Mouse (Mus musculus): ENCODE results near the gene Tjp1. TPM values are rescaled to one million over a fixed set of nuclear protein-coding genes. Genes with fewer than 3 reads are reported as not detected.

Tjp1 gene
- polyA plus RNA-seq, 1 experiment from 2014 or later: 9.7 TPM

GRCm38 (mm10) chr7:65279277-65279676 is 248.3 kb downstream of the Tjp1 start:
- no peaks in the 10 kb centered on the region for H3K27me3 ChIP-seq (replicated peaks; ENCODE audit: control insufficient read depth, insufficient read depth, low read length)
- H3K4me3 ChIP-seq (ENCODE audit: low read depth, low read length): no peak overlapping the region
- no peak overlapping the region for H3K27ac ChIP-seq (ENCODE audit: low read depth, low read length)
- H3K36me3 ChIP-seq (ENCODE audit: control insufficient read depth, insufficient read depth): no peaks in the 10 kb centered on the region
- no peak overlapping the region for H3K9ac ChIP-seq (ENCODE audit: low read depth, low read length)
- 65% methylated on average over 13 of the region's 13 CpGs for WGBS
- TF ChIP-seq CTCF (IDR thresholded peaks at IDR 0.05; ENCODE audit: low read depth): no peak
- H3K9me3 ChIP-seq (ENCODE audit: control insufficient read depth): no peaks in the 10 kb centered on the region
- ATAC-seq: no peak
- H3K4me1 ChIP-seq (replicated peaks; ENCODE audit: control insufficient read depth, insufficient read depth, low read length): no peaks in the 10 kb centered on the region
- no peak overlapping the region for H3K4me2 ChIP-seq (replicated peaks; ENCODE audit: low read depth)

DNA sequence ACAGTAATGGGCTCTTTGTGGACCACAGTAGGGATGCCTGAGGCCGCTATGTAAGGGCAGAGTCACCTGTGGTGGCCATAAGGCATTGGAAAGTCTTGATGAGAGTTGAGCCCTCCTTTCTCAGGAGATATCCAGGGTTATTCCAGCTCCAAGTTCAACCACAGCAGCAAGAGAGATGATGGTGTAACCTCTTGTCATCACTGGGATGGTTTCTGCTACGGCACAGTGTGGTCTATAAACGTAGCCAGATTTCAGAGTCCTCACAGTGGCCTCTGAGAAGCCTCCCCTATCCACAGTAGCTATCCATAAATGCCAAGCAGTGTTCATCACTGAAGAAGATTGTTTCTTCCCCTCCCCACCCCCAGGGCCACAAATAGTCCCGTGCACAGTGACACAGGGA is 251.8 kb downstream of the Tjp1 start:
- H3K9ac ChIP-seq (ENCODE audit: low read depth, low read length): no peak overlapping the region
- no peak overlapping the region for H3K4me2 ChIP-seq (replicated peaks; ENCODE audit: low read depth)
- no peaks in the 10 kb centered on the region for H3K9me3 ChIP-seq (ENCODE audit: control insufficient read depth)
- no peaks in the 10 kb centered on the region for H3K36me3 ChIP-seq (ENCODE audit: control insufficient read depth, insufficient read depth)
- TF ChIP-seq CTCF (IDR thresholded peaks at IDR 0.05; ENCODE audit: low read depth): no peak
- no peaks in the 10 kb centered on the region for H3K27me3 ChIP-seq (replicated peaks; ENCODE audit: control insufficient read depth, insufficient read depth, low read length)
- H3K27ac ChIP-seq (ENCODE audit: low read depth, low read length): no peak overlapping the region
- 81% methylated on average over 4 of the region's 4 CpGs for WGBS
- no peak overlapping the region for H3K4me3 ChIP-seq (ENCODE audit: low read depth, low read length)
- H3K4me1 ChIP-seq (replicated peaks; ENCODE audit: control insufficient read depth, insufficient read depth, low read length): no peaks in the 10 kb centered on the region
- no peak for ATAC-seq

DNA sequence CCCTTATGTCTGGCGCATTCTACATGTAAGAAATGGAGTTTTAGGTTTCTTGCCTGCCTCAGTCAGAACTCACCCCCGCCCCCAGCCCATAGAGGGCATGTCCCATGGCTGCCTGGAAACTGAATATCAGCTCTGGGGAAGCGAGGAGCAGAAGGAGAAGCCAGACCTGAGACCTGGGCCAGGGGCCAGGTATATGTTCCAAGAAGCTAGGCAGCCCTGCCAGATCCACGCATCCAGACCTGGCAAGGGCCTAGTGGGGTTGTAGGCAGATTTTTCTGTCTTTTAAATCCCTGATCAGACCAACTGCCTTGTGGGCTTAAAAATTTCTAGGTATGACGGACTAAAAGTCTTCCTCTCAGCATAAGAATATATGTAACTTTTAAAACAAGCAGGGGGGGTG is 253.4 kb downstream of the Tjp1 start:
- Histone ChIP-seq H3K27ac (ENCODE audit: low read depth, low read length) (no peak overlapping the region), H3K27me3 (replicated peaks; ENCODE audit: control insufficient read depth, insufficient read depth, low read length) (no peaks in the 10 kb centered on the region), H3K4me2 (replicated peaks; ENCODE audit: low read depth) (no peak overlapping the region), H3K9ac (ENCODE audit: low read depth, low read length) (no peak overlapping the region), H3K4me1 (replicated peaks; ENCODE audit: control insufficient read depth, insufficient read depth, low read length) (no peaks in the 10 kb centered on the region), H3K9me3 (ENCODE audit: control insufficient read depth) (no peaks in the 10 kb centered on the region), H3K4me3 (ENCODE audit: low read depth, low read length) (no peak overlapping the region), H3K36me3 (ENCODE audit: control insufficient read depth, insufficient read depth) (no peaks in the 10 kb centered on the region)
- TF ChIP-seq CTCF (IDR thresholded peaks at IDR 0.05; ENCODE audit: low read depth): no peak
- 72% methylated on average over 5 of the region's 5 CpGs for WGBS
- no peak for ATAC-seq

GRCm38 (mm10) chr7:65249656-65250055 is 277.9 kb downstream of the Tjp1 start:
- H3K4me1 ChIP-seq (replicated peaks; ENCODE audit: control insufficient read depth, insufficient read depth, low read length): no peaks in the 10 kb centered on the region
- no peak overlapping the region for H3K27ac ChIP-seq (ENCODE audit: low read depth, low read length)
- no peak for TF ChIP-seq CTCF (IDR thresholded peaks at IDR 0.05; ENCODE audit: low read depth)
- ATAC-seq: no peak
- H3K27me3 ChIP-seq (replicated peaks; ENCODE audit: control insufficient read depth, insufficient read depth, low read length): no peaks in the 10 kb centered on the region
- 89% methylated on average over 8 of the region's 8 CpGs for WGBS
- no peaks in the 10 kb centered on the region for H3K36me3 ChIP-seq (ENCODE audit: control insufficient read depth, insufficient read depth)
- no peak overlapping the region for H3K4me3 ChIP-seq (ENCODE audit: low read depth, low read length)
- H3K9ac ChIP-seq (ENCODE audit: low read depth, low read length): no peak overlapping the region
- H3K9me3 ChIP-seq (ENCODE audit: control insufficient read depth): no peaks in the 10 kb centered on the region
- H3K4me2 ChIP-seq (replicated peaks; ENCODE audit: low read depth): no peak overlapping the region

Other genes with a start within 250 kb of the Tjp1 start
- gene Tarsl2, start 117.1 kb upstream of the Tjp1 start, polyA plus RNA-seq (2015; fragmentation: Nextera tagmentation; extraction: Ambion mirVana): 3.8 TPM in 2 replicates
- gene Tm2d3, start 163.4 kb upstream of the Tjp1 start, polyA plus RNA-seq (2015; fragmentation: Nextera tagmentation; extraction: Ambion mirVana): 55.2 and 62.4 TPM in 2 replicates